Mouse (Mus musculus) right cerebral cortex, postnatal 4 days (tissue): ENCODE results near the gene Ino80.

Experiments
- DNase-seq: peaks from one replicate; pipeline ENCODE4 v3.0.0-alpha.2; 2022

Ino80 gene

DNA sequence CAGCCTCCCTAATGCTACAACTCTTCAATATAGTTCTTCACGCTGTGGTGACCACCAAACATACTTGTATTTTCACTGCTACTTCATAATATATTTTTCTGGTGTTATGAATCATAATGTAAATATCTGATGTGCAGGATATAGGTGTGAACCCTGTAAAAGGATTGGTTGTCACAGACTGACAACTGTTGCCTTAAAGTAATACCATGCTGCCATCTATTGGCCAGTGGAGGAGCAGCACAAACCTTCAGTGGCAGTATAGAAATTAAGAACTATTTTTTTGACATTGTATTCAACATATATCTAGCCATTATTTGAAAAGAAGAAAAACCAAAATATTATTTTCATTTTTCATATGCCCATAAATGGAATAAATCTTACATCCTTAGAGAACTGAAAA lies 40.5 kb downstream of the Ino80 start:
- DNase-seq, result peak; percentile 20

DNA sequence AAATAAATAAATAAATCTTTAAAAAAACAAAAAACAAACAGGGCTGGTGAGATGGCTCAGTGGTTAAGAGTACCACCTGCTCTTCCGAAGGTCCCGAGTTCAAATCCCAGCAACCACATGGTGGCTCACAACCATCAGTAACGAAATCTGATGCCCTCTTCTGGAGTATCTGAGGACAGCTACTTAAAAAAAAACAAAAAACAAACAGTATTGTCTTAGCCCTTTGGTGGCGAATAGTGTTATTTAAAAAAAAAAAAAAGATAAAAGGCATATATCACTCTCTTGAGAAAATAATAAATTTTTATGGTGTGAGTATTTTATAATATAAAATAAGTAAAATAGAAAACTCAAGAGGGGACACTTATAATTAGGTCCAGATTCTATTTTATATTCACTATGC lies 41.0 kb downstream of the Ino80 start:
- no peak for DNase-seq

DNA sequence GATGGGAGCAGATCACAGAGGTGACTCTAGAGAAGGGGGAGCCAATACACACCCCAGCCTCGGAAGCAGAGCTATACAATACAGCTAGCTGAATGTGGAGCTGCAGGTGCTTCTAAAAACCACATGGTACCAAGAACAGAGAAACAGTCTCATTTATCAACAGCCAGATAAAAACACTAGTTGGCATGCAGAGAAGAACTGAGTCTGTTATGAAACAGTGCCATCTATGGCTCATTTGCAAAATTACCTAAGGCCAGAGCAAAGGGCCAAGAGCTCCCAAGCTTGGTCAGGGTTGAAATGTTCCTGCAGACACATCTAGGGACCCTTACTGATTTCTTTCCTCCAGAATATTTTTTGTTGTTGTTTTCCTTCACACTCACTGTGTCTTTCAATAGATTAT lies 63.7 kb downstream of the Ino80 start:
- DNase-seq, result no peak

DNA sequence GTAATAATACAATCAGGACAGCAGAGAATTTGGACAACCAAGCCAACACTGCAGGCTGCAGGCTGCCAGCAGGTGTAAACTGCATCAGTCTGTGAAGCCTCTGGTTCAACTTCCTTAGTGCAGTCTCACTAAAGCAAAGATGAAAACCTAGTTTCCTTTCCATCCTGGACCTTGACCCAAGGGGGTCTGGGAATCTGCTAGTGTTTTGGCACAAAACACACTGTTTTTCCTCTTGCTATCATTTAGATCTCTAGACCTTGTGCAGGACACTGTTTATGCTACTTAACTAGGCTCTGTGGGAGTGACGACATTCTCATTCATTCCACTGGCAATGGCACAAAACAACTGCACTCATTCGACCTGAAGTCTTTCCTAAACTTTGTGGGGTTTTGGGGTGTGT lies 65.8 kb downstream of the Ino80 start:
- DNase-seq, result no peak

DNA sequence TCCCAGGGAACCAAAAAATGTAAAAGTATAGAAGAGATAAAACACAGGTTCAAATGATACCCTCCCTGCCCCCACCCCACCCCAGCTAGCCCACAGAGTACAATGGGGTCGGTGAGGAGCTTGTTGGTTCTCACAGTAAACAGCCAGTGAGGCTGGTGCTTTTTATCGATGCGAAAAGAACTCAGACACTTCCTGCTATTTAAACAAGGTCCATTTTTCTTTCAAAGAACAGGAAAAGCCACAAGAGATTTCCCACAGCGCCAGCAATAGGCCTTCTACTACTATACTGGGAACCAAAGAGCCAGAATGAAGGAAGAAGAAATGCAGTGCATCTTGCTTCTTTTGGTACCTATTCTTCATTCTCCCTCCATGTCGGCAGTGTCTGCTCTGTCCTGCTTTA lies 66.5 kb downstream of the Ino80 start:
- DNase-seq, result no peak

DNA sequence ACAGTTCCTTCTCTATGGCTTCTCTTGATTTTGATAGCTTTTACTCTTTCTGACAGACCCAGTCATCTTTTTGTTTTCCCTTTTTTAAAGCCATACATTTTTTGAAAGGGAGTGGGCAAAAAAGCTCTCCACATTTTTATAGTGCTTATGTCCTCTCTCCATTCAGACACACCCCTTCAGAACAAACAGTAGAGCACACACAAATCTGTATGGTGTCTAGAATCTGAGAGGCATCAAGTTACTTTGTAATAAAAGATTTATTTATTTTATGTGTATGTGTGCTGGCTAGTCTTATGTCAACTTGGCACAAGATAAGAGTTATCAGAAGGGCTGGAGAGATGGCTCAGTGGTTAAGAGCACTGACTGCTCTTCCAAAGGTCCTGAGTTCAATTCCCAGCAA lies 68.8 kb downstream of the Ino80 start:
- no peak for DNase-seq

DNA sequence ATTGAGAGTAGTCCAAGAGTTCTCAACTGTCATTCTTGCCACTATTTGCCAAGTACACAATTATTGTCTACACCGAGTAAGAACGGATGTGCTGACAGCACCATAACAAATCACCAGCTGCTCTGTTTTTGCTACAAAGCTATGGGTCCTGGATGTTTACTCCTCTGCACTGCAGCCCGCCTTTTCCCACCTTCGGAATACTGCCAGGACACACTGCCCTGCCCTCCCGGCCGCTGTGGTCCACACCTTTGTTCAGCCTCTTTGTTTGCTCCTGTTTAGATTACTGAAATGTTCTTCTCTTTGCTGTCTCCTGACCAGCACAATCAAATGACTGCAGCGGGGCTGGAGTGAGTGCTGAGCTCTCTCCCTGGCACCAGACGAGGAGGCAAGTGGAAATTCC lies 69.2 kb downstream of the Ino80 start:
- peak; percentile 2 for DNase-seq

DNA sequence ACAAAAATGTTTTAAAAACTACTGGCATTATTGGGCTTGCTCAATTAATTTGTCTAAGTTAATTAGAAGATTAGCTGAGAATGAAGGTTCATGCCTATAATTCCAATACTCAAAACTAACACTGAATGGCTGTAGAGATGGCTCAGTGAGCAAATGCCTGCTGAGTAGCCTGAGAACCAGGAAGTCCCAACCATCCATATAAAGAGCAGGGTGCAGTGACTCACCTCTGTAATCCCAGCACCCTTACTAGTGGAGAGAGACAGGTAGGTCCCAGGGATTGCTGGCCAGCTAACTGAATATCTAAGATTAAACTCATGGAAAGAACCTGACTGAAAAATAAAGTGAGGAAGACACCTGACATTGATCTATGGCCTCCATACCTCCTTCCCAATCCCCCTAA lies 78.2 kb downstream of the Ino80 start:
- no peak for DNase-seq

DNA sequence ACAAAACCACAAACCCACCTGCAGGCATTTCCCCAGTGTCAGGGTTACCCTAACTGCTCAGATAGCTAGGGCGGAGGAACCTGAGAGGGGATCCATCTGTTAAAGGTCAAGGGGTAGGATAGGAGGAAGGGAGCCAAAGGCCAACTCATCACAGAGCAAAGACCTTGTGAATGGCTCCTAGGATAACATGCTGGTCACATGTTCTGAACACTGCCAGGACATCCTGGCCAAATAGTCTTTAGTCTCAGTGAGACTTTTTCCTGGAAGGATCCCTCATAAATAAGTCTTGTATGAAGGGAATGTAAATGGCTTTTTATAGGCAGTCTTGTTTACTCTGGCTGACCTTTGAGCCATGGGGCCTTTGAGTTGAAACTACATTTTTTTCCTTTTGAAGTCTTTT lies 78.8 kb downstream of the Ino80 start:
- DNase-seq, result no peak

DNA sequence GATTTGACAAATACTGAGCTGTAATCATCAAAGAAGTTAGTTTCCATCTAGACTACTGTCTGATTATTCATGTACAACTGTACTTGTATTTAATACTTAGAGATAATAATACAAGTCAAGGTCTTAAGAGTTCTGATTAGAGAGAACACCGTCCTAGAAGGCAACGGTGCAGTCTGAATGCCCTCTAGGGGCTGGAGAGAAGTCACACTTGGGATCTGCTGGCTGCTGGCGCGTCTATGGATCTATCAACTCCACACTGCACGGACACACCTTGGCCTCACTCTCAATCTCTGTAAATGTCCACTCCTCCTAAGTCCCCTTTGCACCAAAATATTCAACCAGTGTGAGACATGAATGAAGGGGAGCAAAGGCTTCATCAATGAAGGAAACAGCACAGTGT lies 79.2 kb downstream of the Ino80 start:
- DNase-seq, result no peak

DNA sequence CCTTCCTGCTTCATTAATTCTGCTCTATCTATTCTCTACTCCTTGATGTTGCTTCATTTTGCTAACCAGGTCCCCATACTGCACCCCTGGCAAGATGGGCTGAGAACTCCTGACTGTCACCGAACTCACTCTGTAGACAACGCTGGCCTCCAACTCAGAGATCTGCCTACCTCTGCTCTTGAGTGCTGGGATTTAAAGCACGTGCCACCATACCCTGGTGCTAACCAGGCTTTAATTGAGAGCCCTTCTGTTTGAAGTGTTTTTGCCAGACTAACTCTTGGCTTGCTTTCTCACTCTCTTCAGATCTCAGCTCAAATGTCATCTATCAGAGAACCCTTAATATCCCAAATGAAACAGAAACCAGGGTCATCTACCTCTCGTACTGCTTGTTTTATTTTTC lies 87.5 kb downstream of the Ino80 start:
- no peak for DNase-seq

DNA sequence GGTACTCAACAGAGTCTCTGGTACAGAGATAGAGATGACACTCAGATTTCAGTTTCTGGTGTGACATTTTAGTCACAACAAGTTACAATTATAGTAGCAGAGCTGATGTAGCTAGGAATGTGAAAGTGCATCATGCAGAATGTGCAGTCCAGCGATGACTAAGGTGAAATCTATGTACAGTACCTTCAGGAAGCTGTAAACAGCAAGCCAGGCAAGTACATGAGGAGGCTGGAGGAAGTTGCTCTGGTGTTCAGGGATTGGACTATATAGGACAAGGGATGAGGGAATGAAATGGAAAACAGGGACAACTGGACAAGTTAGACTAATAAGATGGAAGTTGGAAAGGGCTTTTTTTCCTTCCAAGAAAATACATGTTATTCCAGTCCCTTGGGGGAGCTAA lies 89.2 kb downstream of the Ino80 start:
- DNase-seq, result no peak

DNA sequence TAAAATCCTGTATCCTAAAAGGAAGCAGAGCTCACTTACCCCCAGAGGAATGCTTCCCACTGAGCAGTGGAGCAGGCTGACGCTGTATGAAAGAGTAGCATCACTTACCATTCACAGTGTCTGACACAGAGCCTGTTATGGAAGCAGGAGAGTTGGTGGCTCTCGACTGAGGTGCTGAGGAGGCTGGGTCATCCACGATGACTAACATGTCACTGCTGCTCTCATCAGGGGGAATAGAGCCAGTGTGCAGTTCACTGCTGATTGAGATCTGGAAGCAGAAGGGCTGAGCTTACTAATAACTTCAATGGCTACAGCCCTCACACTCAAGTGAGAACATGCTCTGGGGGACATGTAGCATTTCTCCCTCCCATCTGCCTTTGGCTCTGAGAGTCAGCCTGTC lies 98.0 kb downstream of the Ino80 start:
- no peak for DNase-seq

DNA sequence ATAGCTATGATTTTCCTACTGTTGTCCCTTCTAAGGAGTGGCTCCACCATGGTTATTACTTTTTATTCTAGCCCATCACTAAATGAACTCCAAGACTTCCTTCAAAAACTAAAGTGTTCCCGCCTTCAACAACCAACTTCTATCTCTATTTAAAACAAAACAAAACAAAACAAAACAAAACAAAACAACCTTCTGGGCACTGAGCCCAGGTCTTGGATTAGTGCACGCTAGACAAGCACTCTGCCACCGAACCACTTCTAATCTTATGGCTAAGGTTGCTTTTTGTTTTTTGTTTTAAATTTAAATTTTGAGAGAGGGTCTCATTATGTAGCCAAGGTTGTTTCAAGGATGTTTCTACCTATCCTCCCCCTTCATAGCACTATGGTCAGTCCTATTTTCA lies 99.7 kb downstream of the Ino80 start:
- DNase-seq, result no peak

DNA sequence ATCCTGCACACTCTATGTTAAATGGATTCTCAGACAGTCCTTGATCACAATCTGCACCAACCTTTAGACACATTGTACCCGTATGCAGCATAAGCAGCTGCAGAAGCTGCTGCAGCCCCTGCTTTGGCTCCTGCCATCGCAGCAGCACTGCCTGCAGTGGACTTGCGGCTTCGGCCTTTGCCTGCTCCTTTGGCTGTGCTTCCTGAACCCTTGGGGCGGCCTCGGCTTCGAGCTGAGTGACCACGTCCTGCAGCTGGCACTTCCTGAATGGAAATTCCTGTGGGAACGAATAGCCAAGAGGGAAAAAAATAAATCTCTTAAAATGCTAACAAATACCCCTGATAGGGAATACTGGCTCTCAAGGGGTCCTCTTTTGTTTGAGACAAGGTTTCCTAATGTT lies 100.2 kb downstream of the Ino80 start:
- DNase-seq, result no peak

DNA sequence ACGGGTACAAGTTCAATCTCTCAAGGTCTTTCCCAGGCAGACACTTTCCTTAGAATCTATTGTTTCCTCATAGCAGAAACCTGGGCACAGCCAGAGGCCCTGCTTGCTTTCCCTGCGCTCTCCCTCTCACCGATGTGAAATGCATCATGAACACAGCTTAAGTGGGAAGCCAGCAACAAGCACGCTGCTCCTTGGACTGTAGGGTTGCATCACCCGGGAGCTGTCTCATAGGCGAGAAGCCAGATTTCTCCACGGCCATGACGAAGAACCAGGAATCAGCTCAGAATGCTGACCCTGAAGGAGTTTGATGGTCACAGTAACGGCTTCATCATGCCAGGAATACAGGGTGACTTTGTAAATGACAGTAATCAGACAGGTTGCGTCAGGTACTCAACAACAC lies 107.4 kb downstream of the Ino80 start:
- no peak for DNase-seq

DNA sequence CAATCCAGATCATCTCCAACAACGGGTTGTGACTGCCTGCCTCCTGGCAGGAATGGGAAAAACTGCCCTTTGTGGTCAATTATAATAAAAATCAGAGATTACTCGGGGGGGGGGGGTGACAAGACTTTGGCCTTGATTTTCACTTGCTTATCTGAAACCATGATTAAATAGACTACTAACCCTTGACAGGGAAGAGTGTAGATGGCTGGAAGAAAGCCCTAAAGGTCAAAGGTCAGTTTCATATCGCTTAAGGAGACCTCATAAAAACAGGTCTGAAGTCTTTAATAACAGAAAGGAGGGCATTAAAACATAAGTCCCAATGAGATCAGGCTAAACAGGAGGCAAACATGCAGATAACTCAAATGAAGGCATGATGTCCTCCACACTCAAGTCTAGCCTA lies 110.1 kb downstream of the Ino80 start:
- DNase-seq, result no peak

DNA sequence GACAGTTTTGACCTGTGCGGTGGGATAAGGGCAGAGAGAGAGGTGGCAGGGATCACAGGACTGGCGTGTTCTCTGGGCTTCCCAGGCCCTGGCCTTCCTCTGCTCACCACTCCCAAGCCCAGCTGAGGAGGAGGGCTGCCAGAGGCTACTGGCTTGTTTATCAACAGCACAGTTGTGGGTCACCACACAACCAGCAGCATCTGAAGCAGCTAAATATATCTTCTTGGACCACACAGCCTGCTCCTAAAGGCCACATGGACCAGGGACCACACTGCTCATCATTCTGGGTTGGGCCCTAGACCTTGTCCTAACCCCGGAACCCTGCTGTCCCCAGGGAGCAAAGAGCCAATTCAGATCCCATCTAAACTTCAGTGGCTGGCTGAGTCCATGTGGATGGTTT lies 112.5 kb downstream of the Ino80 start:
- no peak for DNase-seq

DNA sequence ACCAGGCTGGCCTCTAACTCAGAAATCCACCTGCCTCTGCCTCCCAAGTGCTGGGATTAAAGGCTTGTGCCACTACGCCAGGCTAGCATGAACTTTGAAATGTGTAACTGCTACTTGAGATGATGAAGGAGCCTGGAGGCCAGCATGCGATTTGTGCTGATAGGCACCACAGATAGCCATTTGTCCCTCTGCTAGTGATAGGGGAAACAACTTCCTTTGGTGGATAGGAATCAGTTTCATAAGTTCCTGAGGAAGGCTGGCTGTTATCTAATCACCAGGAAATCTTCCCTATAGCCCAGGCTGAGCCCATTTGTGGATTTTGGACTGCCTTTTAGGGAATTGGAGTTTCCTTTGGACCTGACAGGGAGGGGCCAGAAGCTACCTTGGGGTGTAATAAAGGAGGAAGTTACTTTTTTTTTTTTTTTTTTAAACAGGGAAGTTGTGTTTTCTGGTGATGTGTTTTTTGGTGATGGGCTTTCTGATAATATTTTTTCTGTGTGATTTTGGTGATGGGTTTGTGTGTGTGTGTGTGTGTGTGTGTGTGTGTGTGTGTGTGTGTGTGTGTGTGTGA lies 117.7 kb downstream of the Ino80 start:
- no peak for DNase-seq

DNA sequence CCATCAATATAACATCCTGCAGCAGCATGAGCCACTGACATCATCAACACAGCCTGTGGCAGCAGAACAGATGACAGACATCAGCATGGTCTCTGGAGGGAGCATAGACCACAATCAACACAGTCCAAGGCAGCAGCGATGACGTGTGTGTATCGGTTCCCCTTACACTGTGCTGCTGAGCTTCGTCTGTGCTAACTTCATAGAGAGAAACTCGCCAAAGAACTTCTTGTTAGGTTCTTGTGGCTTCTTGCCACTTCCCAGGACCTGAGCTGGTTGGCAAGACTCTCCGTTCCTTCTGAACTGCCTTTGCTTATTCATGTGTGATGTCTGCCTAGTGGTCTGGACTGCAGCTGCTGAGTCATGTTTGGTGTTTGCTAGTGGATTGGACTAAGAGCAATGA lies 119.2 kb downstream of the Ino80 start:
- no peak for DNase-seq

DNA sequence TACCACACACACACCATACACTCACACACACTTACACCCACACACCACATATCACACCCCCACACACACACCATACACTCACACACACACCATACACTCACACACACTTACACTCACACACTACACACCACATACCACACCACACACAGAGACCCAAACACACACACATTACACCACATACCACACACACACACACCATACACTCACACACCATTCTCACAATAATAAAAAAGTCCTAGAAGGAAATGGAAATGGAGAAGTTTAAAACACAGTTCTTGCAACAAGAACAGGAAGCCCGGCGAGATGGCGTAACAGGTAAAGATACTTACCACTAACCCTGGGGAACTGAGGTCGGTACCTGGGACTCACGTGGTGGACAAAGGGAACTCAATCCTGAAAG lies 120.7 kb downstream of the Ino80 start:
- DNase-seq, result no peak

DNA sequence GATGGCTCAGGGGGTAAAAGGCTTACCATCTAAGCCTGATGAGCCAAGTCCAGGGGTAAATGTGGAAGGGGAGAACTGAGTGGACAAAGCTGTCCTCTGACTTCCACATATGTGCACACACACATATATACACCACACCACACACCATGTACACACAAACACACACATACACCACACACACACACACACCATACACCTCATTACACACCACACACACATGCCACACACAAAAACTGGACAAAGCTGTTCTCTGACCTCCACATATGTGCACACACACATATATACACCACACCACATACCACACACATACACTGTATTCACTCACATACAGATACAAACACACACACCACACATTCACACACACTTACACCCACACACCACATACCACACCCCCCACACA lies 121.2 kb downstream of the Ino80 start:
- DNase-seq, result no peak

DNA sequence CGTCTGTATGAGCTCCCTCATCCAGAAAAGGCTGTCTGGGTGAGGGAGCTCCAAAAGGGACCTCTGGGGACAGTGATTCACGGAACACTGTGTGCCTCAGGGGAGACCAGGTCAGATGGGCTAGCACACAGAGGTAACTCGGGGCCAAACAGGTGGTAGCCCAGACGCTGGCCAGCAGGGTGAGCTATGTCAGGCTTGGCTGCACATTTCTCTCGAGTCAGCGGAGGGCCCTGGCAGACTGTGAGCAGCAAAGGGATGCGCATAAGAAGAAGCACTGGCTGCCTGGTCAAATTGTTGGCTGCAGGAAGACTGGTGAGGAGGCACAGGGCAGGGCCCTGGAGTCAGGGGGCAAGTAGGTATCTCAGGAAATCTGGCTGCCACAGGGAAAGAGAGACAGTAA lies 121.8 kb downstream of the Ino80 start:
- DNase-seq, result no peak

DNA sequence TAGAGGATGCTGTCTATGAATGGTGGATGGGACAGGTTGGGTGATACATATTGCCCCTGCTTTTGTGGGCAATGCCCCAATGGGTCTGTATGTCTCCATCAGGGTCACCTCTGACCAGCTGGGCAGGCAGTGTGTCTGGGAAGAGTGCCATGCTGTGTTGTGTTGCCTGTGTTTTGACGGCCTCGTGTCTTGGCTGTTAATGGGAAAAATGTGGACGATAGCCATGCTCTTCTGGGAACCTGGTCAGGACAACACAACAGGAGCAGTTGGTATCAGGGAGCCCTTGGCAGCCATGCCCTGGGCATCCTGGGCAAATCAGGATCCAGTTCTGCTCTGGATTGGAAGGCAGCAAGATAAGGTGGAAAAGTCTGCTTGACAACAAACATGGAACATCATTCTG lies 122.4 kb downstream of the Ino80 start:
- DNase-seq, result no peak

DNA sequence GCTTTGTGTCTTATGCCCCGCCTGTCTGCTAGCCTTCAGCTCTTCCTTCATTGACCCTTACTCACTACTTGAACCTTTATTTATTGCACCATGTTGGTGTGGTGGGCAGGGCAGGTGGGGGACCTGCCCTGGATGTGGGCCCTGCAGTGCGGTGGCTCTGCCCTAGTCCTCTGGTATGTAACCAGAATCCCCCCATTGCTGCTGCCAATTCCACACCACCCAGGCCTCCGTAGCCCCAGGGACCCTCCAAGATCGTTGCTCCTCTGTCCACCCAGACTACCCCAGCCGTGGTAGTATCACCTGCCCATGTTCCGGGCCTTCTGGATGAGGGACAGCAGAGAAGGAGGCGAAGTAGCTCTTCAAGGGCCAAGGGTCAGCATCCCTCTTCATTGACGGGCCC lies 123.8 kb downstream of the Ino80 start:
- DNase-seq, result no peak
